Mouse (Mus musculus) heart, embryonic 11.5 days (tissue): ENCODE results near the gene Ccnl2. TPM values are rescaled to one million over a fixed set of nuclear protein-coding genes. Genes with fewer than 3 reads are reported as not detected.

Source experiments
- ATAC-seq: fragments of 200-750 bp; cut with Nextera tagmentation; replicated peaks from 2 replicates; pipeline ENCODE4 v1.8.0; 2017; ENCODE audit warnings: moderate library complexity; ENCODE audit not compliant: insufficient number of reproducible peaks, low FRiP score, low TSS enrichment
- H3K27ac ChIP-seq: fragments of 300-500 bp; sonication (generic); 2 replicates; pipeline ENCODE4 v1.5.1; 2014; ENCODE audit warnings: mild to moderate bottlenecking, low read depth, low read length
- H3K27me3 ChIP-seq: fragments of 300-500 bp; sonication (generic); 2 replicates; pipeline ENCODE4 v1.6.1; 2014; ENCODE audit warnings: mild to moderate bottlenecking, low read length, mixed read lengths; ENCODE audit not compliant: control insufficient read depth, insufficient read depth
- H3K36me3 ChIP-seq: fragments of 300-500 bp; sonication (generic); 2 replicates; pipeline ENCODE4 v1.6.1; 2014; ENCODE audit warnings: mild to moderate bottlenecking, low read length, moderate library complexity, mixed read lengths; ENCODE audit not compliant: control insufficient read depth, insufficient read depth
- H3K4me1 ChIP-seq: fragments of 300-500 bp; sonication (generic); 2 replicates; pipeline ENCODE4 v1.6.1; 2014; ENCODE audit warnings: low read length; ENCODE audit not compliant: control insufficient read depth, insufficient read depth
- H3K4me2 ChIP-seq: fragments of 300-500 bp; sonication (generic); 2 replicates; pipeline ENCODE4 v1.6.1; 2014; ENCODE audit warnings: mild to moderate bottlenecking, moderate library complexity
- H3K4me3 ChIP-seq: fragments of 300-500 bp; sonication (generic); 2 replicates; pipeline ENCODE4 v1.5.1; 2014; ENCODE audit warnings: low read depth, low read length
- H3K9ac ChIP-seq: fragments of 300-500 bp; sonication (generic); 2 replicates; pipeline ENCODE4 v1.6.1; 2014; ENCODE audit warnings: mild to moderate bottlenecking, low read depth, low read length, moderate library complexity
- H3K9me3 ChIP-seq: fragments of 300-500 bp; sonication (generic); replicated peaks from 2 replicates; pipeline ENCODE4 v1.6.1; 2016; ENCODE audit warnings: low read length; ENCODE audit not compliant: control insufficient read depth
- WGBS: fragments of 180-500 bp; shearing (Covaris S2); extraction: QIAGEN DNeasy Blood & Tissue Kit; methylation state at CpG from one replicate; pipeline ENCODE4 v1.1.7; 2014; ENCODE audit not compliant: insufficient replicate concordance; 5-methylcytosine and 5-hydroxymethylcytosine counted together
- polyA plus RNA-seq: library from polyadenylated mRNA; unstranded; fragments of >200 nt; fragmentation: Nextera tagmentation; extraction: Ambion mirVana; gene quantifications from 2 replicates; pipeline ENCODE4 v1.2.1, GENCODE M21; 2014

Gene Ccnl2
- polyA plus RNA-seq, 1 experiment from 2014 or later, result 126 TPM

DNA sequence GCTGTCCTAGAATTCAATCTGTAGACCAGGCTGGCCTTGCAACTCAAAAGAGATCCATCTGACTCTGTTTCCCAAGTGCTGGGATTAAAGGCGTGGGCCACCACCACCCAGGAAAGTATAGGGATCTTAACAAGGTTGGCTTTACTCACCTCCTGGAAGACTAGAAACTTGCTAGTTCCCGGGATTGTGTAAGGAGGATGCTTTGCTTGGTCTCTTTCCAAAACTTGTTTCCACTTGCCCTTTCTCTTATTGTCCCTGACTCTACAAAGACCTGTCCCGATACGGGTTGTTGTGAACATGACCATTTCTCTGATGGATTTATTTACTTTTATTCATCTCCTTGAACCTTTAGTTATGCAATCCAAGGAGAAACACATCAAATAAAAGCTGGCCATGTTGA is 17.6 kb downstream of the Ccnl2 start:
- Histone ChIP-seq H3K9ac (no peak overlapping the region), H3K36me3 (peaks cover 11% of the 10 kb centered on the region), H3K27ac (no peak overlapping the region), H3K4me3 (no peak overlapping the region), H3K4me2 (no peak overlapping the region), H3K9me3 (no peaks in the 10 kb centered on the region), H3K27me3 (no peaks in the 10 kb centered on the region), H3K4me1 (peaks cover 10% of the 10 kb centered on the region)
- WGBS, result 87% methylated on average over 4 of the region's 4 CpGs
- no peak for ATAC-seq

GRCm38 (mm10) chr4:155830596-155830995 is 18.3 kb downstream of the Ccnl2 start:
- Histone ChIP-seq H3K9me3 (no peaks in the 10 kb centered on the region), H3K9ac (no peak overlapping the region), H3K4me1 (peaks cover 10% of the 10 kb centered on the region), H3K27ac (no peak overlapping the region), H3K4me2 (peak overlapping the region; percentile 96), H3K36me3 (peaks cover 8% of the 10 kb centered on the region), H3K27me3 (no peaks in the 10 kb centered on the region), H3K4me3 (peak overlapping the region; percentile 93)
- ATAC-seq, result no peak
- WGBS, result 56% methylated on average over 8 of the region's 8 CpGs

- peak within 1 kb of the TSS; percentile 93 for H3K4me3 ChIP-seq
- H3K9me3 ChIP-seq, result no peaks in the 10 kb centered on the region
- no peaks in the 10 kb centered on the region for H3K27me3 ChIP-seq
- under 1% methylated on average over 49 of the region's 49 CpGs for WGBS
- ATAC-seq, result peak; percentile 90
- H3K4me2 ChIP-seq, result peak within 1 kb of the TSS; percentile 96
- H3K36me3 ChIP-seq, result peaks cover 8% of the 10 kb centered on the region
- peak within 1 kb of the TSS; percentile 84 for H3K9ac ChIP-seq
- H3K27ac ChIP-seq, result peak within 1 kb of the TSS; percentile 92
- H3K4me1 ChIP-seq, result peaks cover 10% of the 10 kb centered on the region
Observed at GRCm38 (mm10) chr4:155831205-155831766, 19.0 kb downstream of the Ccnl2 start, which contains the start of gene Aurkaip1. TSS of gene Aurkaip1 (plus strand) at chr4:155831272.

DNA sequence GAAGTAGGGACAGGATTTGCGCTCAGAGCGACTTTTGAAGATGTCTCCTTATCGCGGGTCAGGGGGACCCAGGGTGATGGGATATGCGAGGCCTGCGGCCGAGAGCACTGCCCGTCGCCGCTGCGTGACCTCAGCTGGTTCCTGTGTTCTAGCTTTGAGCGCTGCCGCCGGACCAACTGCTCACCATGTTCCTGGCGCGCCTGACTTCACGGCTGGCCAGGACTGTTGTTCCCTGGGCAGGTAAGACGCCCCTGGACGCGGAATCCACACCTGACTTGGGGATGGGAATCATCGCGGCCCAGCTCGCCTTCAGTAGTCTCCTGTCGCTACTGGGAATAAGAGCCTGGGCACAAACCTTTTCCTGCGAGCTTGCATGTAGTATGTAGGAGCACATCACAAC is 19.5 kb downstream of the Ccnl2 start:
- Histone ChIP-seq H3K27me3 (no peaks in the 10 kb centered on the region), H3K9me3 (no peaks in the 10 kb centered on the region), H3K27ac (peak overlapping the region; percentile 92), H3K4me3 (peak overlapping the region; percentile 93), H3K9ac (peak overlapping the region; percentile 84), H3K36me3 (peaks cover 8% of the 10 kb centered on the region; the same call in 1 of the 2 replicates), H3K4me2 (peak overlapping the region; percentile 96), H3K4me1 (peaks cover 10% of the 10 kb centered on the region)
- peak; percentile 2; the same call in 1 of the 2 replicates for ATAC-seq
- WGBS, result under 1% methylated on average over 25 of the region's 25 CpGs

GRCm38 (mm10) chr4:155832321-155832720 is 20.0 kb downstream of the Ccnl2 start:
- Histone ChIP-seq H3K27me3 (no peaks in the 10 kb centered on the region), H3K4me1 (peaks cover 10% of the 10 kb centered on the region), H3K4me2 (peak overlapping the region; percentile 96), H3K27ac (no peak overlapping the region), H3K4me3 (peak overlapping the region; percentile 93), H3K9me3 (no peaks in the 10 kb centered on the region), H3K36me3 (peaks cover 8% of the 10 kb centered on the region; the same call in 1 of the 2 replicates), H3K9ac (peak overlapping the region; percentile 84)
- ATAC-seq, result no peak
- WGBS, result 51% methylated on average over 10 of the region's 10 CpGs

DNA sequence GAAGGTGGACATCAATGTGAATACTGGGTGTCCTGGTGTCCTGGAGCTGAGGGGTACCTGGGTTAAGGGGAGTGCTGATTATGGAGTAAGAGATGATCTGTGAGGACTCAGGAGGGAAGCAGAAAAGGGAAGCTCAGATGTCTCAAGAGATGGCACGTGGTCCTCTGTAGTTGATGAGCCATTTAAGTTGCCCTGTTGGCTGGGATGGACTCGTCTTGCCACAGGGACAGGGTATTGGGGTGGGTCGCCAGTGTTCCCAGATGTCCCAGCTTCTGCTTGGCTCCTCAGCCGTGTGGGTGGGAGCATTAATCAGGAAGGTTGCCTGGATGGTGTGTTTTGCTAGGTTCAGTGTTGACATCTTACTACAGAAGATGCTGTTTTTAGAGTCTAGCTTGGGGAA is 20.9 kb downstream of the Ccnl2 start:
- H3K27me3 ChIP-seq, result no peaks in the 10 kb centered on the region
- H3K9me3 ChIP-seq, result no peaks in the 10 kb centered on the region
- H3K4me1 ChIP-seq, result peaks cover 18% of the 10 kb centered on the region
- peaks cover 4% of the 10 kb centered on the region; the same call in 1 of the 2 replicates for H3K36me3 ChIP-seq
- H3K4me2 ChIP-seq, result no peak overlapping the region
- H3K9ac ChIP-seq, result no peak overlapping the region
- ATAC-seq, result no peak
- no peak overlapping the region for H3K4me3 ChIP-seq
- H3K27ac ChIP-seq, result no peak overlapping the region
- WGBS, result 84% methylated on average over 4 of the region's 4 CpGs

- Histone ChIP-seq H3K36me3 (peaks cover 4% of the 10 kb centered on the region; the same call in 1 of the 2 replicates), H3K4me3 (no peak overlapping the region), H3K27me3 (no peaks in the 10 kb centered on the region), H3K27ac (no peak overlapping the region), H3K9ac (peak overlapping the region; percentile 34; the same call in 1 of the 2 replicates), H3K9me3 (no peaks in the 10 kb centered on the region), H3K4me1 (peaks cover 21% of the 10 kb centered on the region), H3K4me2 (peak overlapping the region; percentile 12; the same call in 1 of the 2 replicates)
- ATAC-seq, result no peak
- 28% methylated on average over 2 of the region's 2 CpGs for WGBS
Observed at GRCm38 (mm10) chr4:155833836-155834235, 21.5 kb downstream of the Ccnl2 start.

DNA sequence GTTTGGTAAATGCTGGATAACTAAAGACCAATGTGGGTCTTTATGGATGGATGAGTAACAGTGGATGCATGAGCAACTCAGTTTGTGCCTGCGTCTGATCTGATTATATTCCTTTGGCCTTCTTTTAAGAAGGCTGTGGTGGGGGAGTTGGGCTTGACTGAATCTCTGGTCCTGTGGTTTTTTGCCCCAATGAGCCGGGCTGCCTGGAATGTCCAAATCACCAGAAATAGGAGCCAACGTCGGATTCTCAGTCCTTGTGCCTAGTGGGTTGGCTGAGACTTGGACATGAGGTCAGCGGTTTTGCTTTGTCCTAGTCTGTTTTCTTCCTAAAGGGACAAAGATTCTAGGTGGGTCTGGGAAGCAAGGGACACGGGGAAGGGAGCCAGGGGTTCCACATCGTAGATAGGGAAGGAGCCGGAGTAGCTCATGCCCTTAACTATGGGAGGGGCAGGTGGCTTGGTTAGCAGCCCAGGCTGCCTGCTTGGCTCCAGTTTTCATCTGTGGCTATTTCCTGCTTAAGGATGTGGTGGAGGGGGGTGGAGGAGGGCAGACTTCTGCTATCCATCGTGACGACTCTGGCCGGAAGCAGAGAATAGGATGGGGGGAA is 25.2 kb downstream of the Ccnl2 start:
- Histone ChIP-seq H3K27ac (peak overlapping the region; percentile 47; the same call in 1 of the 2 replicates), H3K4me1 (peaks cover 42% of the 10 kb centered on the region), H3K4me2 (no peak overlapping the region), H3K4me3 (no peak overlapping the region), H3K9me3 (no peaks in the 10 kb centered on the region), H3K27me3 (peaks cover 5% of the 10 kb centered on the region; the same call in 1 of the 2 replicates), H3K9ac (no peak overlapping the region), H3K36me3 (peaks cover 4% of the 10 kb centered on the region; the same call in 1 of the 2 replicates)
- no peak for ATAC-seq
- WGBS, result 56% methylated on average over 11 of the region's 11 CpGs
